Mouse (Mus musculus) heart, adult 9 months (tissue): ENCODE data around the gene Btbd11.
A peak's percentile ranks its signal among the peaks of the same experiment; 100 is the strongest.

ENCODE experiments used
- DNase-seq, 2 experiments: peaks; one replicate each; pipeline ENCODE4 v3.0.0; 2022; ENCODE audit warnings: low spot score in 2 of 2

Btbd11 gene

GRCm38 (mm10) chr10:85475642-85476345 lies 89.2 kb downstream of the Btbd11 start:
- no peak for DNase-seq

DNA sequence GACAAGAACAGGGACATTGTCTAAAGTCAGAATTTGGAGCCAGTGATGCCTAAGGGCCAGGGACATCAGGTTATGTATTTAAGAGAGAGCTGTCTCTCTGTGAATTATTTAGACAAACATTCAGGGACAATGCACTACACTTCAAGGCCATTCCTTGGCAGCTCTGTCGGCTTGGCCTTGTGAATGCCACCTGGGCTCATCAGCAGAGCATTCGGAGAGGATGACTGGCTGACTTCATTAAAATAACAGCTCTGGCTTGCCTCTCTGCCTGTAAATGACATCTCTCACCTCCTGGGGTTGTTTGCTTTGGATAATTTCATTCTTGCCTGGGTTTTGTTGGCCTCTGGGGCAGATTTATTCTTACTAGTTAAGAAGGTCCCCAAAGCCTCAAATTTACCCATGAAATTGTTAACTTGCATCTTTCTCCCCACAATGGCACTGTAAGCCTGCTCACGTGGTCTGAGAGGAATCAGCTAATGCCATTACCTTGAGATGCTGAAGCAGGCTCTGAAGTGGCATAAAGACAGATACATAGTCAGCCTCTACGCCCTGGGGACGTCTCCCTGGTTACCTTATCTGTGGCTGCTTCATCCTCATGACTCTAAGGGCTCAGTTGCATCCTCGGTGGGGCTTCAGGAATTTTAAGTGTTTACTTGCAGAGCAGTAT lies 93.5 kb downstream of the Btbd11 start:
- no peak for DNase-seq

DNA sequence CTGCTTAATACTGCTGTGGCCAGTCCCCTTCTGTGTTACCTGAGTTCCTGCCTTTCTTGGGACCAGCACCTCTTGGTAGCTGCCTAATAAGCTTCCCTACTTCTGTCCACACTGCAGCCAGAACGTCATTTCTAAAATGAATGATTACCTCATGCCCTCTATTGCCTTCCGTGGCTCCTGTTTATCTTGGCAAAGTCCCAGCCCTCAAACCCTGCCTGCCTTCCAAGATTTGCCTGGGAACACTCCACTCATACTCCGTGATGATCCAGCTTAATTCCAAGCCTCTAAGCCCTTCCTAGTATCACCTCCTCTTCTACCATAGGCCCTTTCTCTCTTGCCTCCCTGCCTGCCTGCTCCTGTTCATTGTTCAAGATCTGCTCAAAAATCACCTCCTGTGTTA lies 94.5 kb downstream of the Btbd11 start:
- peak; percentile 9 to 37 for DNase-seq

DNA sequence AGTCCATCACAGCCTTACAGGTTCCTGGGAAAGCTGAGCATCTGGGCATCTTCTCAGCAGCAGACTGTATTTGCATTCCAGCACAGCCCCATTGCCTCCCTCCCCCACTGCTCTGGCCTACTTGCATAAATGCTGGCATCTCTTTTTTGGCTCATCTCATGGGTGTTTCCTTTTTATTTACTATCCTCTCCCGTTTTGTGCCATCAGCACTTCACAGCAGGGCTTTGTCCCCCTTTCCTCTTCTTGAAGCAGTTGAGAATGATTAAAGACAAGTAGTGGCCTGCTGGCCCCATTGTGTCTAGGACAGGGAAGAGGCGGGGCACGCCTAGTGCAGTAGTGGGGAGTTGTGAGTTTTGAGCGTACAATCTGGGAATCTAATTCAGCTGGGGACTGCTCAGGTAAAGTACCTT lies 95.5 kb downstream of the Btbd11 start:
- DNase-seq: no peak

- no peak for DNase-seq
These were observed 95.9 kb downstream of the Btbd11 start for GRCm38 (mm10) chr10:85482480-85482879.

DNA sequence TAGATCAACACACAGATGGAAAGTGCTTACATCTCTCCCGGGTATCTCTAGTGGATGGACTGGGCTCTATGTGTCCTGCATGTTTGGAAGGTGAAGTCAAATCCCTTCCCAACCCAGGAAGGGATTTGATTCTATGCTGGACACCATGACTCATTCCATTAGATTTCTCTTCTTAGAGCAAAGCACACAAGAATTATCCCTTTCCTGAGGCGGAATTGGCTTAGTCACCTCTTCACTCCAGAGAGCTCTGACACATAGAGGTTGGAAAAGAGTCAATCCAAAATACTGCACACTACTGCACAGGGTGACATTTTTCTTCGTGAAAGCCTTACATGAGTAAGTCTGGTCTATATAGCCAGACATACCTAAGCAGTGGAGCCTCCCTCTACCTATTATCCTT lies 99.8 kb downstream of the Btbd11 start:
- DNase-seq: no peak

- no peak for DNase-seq
These were observed 106.0 kb downstream of the Btbd11 start for GRCm38 (mm10) chr10:85492583-85492982.

DNA sequence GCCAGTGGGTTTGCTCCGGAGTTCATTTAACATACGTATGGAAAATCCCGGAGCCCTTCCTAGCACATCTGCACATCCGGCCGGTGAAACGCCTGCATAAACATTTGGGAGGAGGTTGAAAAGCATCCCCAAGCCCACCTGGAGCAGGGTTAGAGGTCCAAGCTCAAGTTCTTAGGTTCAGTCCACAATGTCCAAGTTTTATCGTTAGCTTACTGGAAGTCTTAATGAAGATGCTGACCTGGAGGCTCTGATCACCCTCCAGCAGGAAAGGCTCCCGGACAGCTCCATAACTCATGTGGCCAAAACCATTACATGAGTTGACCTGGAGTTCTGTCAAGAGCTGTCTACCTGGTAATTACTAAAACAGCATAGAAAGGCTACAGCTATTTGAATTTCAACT lies 109.7 kb downstream of the Btbd11 start:
- DNase-seq: no peak

DNA sequence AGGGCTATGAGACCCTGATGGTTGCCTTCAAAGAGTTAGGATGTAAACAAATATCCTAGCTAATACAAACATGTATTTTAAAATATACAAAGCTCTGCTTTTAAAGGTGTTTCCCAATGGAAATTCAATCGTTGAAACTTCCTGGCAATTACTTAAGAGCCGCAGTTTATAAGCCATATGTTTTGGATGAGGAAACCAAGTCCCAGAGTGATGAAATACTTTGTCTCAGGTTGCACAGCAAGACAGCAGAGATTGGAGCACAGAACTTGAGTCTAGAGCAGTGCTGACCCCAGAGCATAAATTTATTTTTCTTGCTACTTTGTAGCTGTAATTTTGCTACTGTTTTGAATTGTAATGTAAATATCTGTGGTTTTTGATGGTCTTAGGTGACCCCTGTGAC lies 110.4 kb downstream of the Btbd11 start:
- DNase-seq: no peak

- DNase-seq: no peak
These were observed 111.3 kb downstream of the Btbd11 start for GRCm38 (mm10) chr10:85497931-85498330.

DNA sequence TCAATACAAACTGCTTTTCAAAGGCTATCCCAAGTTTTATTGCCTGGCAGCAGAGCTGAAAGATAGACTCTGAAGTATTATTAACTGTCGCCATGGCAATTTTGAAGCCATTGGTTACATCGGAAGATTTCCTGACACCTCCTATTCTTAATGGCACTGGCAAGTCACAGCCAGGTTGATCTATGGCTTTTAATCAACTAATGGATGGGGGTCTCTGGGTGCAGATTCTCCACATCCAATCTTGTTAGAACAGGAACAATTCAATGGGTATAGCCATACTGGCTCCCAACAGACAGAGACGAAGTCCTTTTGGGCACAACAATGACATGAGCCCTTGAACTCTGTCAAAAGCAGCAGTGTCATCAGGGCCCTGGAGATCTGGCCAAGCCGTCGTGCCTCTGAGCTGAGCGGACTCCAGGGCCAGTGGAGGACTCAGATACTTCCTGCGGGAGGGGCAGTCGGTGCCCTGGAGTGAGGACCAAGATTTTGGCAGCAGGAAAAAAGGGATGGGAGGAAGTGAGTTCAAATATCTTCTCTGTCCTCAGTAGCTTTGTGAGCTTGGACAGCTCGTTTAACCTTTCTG lies 114.0 kb downstream of the Btbd11 start:
- no peak for DNase-seq

DNA sequence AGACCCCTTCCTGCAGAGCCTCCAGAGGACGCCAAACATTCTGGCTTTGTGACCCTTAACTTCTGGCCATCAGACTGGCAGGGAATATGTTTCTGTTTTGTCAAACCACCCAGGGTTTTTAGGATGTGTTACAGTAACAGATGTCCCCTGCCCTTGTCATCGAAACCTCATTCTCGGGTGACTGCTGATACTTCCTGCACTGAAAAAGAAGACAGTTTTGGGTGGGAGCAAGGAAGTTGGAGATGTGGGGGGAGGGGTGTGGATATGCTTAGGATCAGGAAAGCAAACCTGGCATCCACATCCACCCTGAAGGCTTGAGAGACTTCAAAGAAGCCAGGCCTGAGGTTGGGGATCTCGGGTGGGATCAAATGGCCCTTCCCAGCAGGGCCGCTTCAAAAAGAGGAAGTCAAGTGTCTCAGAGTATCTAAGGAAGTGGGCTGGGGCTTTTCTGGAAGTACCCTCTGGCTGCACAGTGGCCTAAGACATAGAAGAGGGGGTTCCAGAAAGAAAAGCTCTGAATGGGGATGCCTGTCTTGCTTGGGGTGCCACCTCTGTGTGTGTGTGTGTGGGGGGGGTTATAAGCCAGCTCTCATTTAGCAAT lies 115.5 kb downstream of the Btbd11 start:
- no peak for DNase-seq

GRCm38 (mm10) chr10:85502656-85503055 lies 116.0 kb downstream of the Btbd11 start:
- no peak for DNase-seq

- DNase-seq: no peak
These were observed 116.8 kb downstream of the Btbd11 start for GRCm38 (mm10) chr10:85503453-85503852.

GRCm38 (mm10) chr10:85507270-85508050 lies 120.8 kb downstream of the Btbd11 start:
- DNase-seq: no peak

DNA sequence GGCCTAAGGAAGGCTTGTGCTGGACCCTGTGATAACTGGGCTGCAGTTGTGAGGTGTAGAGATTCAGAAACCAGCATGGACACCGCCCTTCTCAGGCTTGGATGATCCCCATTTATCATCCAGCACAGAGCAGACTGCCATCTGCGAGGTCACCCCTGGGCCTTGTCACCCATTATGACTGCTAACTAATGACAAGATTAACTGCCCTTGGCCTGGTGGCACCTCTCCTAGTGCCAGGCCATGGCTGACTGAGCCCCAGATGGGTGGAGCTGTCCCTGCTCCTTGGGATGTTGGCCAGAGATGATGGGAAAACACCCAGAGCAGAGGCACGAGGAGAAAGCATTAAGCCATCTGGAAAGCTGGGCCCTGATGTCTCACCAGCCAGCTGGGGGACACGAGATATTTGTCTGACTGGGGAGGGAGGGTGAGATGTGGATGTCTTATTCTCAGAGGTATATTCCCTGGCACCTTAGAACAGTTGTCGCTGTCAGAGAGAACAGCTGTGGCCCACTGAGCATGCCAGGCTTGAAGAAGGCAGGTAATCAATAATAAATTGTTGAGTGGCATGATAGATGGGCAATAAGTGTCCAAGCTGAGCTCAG lies 121.7 kb downstream of the Btbd11 start:
- DNase-seq: no peak

DNA sequence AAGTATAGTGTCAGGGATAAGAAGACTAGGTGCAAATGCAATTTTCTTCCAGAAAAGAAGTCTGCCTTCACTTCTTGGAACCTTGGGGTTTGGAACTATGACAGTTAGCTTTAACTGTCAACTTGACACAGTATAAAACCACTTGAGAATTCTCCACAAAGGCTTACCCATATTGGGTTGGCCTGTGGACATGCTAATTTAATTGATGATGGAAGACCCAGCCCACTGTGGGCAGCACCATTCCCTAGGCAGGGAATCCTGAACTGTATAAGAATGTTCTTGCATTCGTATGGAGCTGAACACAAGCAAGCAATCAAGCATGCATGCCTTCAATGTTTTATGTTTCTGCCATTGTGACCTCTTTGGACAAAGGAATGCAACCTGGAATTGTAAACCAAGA lies 122.4 kb downstream of the Btbd11 start:
- no peak for DNase-seq

DNA sequence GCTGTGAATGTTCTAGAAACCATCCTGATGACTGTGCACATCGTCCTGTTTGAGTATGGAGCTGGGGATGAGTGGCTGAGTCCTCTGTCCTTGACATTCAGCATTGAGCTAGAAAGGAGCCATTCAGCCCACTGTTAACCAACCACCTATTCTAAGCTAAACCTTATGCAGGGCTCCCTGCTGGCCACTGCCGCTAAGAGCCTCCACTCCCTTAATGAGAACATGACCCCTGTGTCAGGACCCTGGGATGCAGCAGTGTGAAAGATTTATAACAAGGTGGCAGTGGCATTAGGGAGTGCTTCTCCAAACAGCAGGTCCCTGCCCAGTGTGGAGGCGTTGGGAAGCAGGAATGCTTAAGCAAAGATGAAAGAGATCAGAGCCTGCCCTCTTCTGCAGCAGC lies 123.7 kb downstream of the Btbd11 start:
- DNase-seq: no peak

DNA sequence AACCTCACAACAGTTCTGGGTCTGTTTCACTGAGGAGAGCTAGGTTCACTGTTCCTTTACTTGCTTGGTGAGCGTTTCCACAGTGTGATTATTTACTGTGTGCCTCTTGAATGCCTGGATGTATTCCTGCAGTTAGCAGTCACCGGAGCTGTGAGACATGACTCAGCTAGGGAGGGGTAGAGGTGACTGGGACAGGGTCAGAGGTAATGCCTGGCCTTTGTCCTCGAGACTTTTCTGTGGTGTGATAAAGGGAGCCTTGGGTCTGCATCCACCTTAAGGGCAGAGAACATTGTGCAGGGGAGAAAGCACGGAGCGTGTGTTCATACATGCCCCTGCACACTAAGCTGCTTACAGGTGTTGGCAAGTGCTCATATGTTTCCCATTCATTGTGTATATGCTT lies 126.2 kb downstream of the Btbd11 start:
- DNase-seq: no peak

DNA sequence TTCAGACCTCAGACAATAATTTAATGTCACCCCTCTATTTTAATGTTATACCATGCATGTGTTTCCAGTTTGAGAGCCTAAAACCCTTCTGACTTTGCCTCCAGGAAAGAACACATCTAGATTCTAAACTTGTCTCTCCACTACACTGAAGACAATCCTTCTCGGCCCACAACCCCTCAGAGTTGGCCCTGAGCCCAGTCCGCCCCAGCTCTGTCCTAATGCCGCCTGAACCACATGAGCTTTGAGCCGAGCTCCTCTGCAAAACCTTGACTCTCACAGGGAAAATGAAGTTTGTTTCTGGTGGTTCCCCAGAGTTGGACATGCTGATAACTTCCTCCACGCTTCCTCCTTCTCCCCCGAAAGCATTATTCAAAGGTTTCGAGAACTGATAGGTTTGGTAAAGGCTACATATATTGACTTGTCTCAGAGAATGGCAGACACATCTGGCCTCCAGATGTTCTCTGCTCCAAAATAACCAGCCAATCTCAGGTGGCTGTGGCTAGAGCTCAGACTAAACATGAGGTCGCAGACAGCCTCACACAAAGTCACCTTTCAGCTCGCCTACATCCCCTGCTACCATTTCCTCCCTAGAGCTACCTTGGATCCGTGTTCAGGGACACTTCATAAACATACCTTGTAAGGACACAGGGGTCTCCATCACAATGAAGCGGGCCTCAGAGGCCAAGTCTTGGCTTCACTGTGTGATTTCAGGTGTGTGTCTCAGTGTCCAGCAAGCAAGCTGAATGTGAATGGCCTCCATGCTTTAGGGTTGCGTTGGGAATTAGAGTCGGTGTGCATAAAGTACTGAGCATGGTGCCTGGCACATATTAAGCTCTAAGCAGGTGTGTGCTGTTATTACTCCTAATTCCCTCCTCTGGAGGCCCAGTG lies 130.9 kb downstream of the Btbd11 start:
- no peak for DNase-seq

GRCm38 (mm10) chr10:85518111-85518409 lies 131.4 kb downstream of the Btbd11 start:
- DNase-seq: no peak
